Mouse (Mus musculus) ES-E14 (cell line): ENCODE data around the gene Myo5a. TPM values are rescaled to one million over a fixed set of nuclear protein-coding genes. Genes with fewer than 3 reads are reported as not detected.

Experiments used
- DNase-seq: peaks from one replicate; pipeline ENCODE4 v3.0.0-alpha.2; 2013; ENCODE audit warnings: low read depth, low spot score
- H3K27ac ChIP-seq: 2 replicates; pipeline ENCODE4 v1.5.1; 2012; ENCODE audit warnings: low read depth, mild to moderate bottlenecking, low read length, moderate library complexity, mixed read lengths; ENCODE audit not compliant: poor library complexity, insufficient read depth, severe bottlenecking
- H3K36me3 ChIP-seq: 2 replicates; pipeline ENCODE4 v1.6.1; 2012; ENCODE audit warnings: mild to moderate bottlenecking, low read length, moderate library complexity, mixed read lengths; ENCODE audit not compliant: control insufficient read depth, poor library complexity, insufficient read depth, severe bottlenecking
- H3K4me1 ChIP-seq, 2 experiments: fragments of 150-350 bp in 1 of 2; sonication (generic) in 1 of 2; 2 replicates each; pipeline ENCODE4 v1.6.1; 2012; ENCODE audit warnings: low read length in 2 of 2, mild to moderate bottlenecking in 1 of 2, mixed read lengths in 1 of 2; ENCODE audit not compliant: control insufficient read depth in 2 of 2, insufficient read depth in 2 of 2, poor library complexity in 1 of 2
- H3K4me3 ChIP-seq, 2 experiments: fragments of 150-350 bp in 1 of 2; sonication (generic) in 1 of 2; 2 replicates each; pipeline ENCODE4 v1.5.1; 2012; ENCODE audit warnings: low read length in 2 of 2, low read depth in 1 of 2, mild to moderate bottlenecking in 1 of 2, mixed read lengths in 1 of 2; ENCODE audit not compliant: insufficient read depth in 1 of 2, poor library complexity in 1 of 2, severe bottlenecking in 1 of 2
- H3K9ac ChIP-seq: 2 replicates; pipeline ENCODE4 v1.6.1; 2012; ENCODE audit warnings: low read depth, mild to moderate bottlenecking, low read length, mixed read lengths; ENCODE audit not compliant: poor library complexity, insufficient read depth, severe bottlenecking
- H3K9me3 ChIP-seq: fragments of 150-350 bp; sonication (generic); 2 replicates; pipeline ENCODE4 v1.6.1; 2012; ENCODE audit warnings: low read depth, mild to moderate bottlenecking, low read length; ENCODE audit not compliant: control insufficient read depth, insufficient read depth
- CHD2 ChIP-seq: IDR thresholded peaks from 2 replicates; pipeline ENCODE4 v1.6.1; 2014; ENCODE audit warnings: mild to moderate bottlenecking, low read depth, low read length, inconsistent platforms
- HCFC1 ChIP-seq: IDR thresholded peaks from 2 replicates; pipeline ENCODE4 v1.6.1; 2012; ENCODE audit warnings: low read length, inconsistent platforms, borderline replicate concordance; ENCODE audit not compliant: insufficient read depth
- MAFK ChIP-seq: IDR thresholded peaks from 2 replicates; pipeline ENCODE4 v1.6.1; 2014; ENCODE audit warnings: mild to moderate bottlenecking, low read depth, low read length, inconsistent platforms; ENCODE audit not compliant: insufficient read depth
- ZC3H11A ChIP-seq: IDR thresholded peaks from 2 replicates; pipeline ENCODE4 v1.6.1; 2012; ENCODE audit warnings: low read depth, mild to moderate bottlenecking, inconsistent platforms, low read length, borderline replicate concordance
- ZNF384 ChIP-seq: IDR thresholded peaks from 2 replicates; pipeline ENCODE4 v1.6.1; 2012; ENCODE audit warnings: low read depth, low read length, inconsistent platforms
- in situ Hi-C, 2 experiments: fragments of 600-800 bp; cut with MboI; formaldehyde crosslinking; loops; one replicate each; pipeline ENCODE4 v1.15.1; 2025; ENCODE audit warnings: low sequenced_read_pairs in 2 of 2, inconsistent platforms in 1 of 2; ENCODE audit not compliant: unreplicated experiment in 2 of 2
- total RNA-seq: library from RNA; depleted of rRNA; stranded (reverse); fragments of 300-350 nt; gene quantifications from 2 replicates; pipeline ENCODE4 v1.2.3, GENCODE M21; 2012; rRNA removed

Gene Myo5a
- total RNA-seq, 1 experiment = 60.2 TPM

DNA sequence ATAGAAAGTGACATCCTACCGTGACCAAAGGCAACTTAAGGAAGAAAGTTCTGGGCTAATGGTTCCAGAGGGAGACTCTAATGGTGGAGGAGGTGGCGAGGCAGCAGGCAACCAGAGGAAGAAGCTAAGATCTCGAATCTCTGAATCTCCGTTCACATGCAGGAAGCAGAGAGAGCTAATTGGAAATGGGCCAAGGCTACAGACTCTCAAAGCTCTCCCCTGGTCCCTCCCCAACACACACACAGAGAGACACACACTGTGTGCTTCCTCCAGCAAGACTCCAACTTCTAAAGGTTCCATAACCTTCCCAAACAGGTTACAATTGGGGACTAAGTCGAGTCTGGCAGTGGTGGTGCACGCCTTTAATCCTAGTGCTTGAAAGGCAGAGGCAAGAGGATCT lies 199.6 kb downstream of the Myo5a start:
- peaks cover 0 to 8% of the 10 kb centered on the region in 2 experiments; a peak in 1 of 4 replicates for H3K4me1 ChIP-seq
- H3K27ac ChIP-seq = no peak overlapping the region
- no peak overlapping the region for H3K9ac ChIP-seq
- TF ChIP-seq ZC3H11A = no peak
- TF ChIP-seq CHD2 = no peak
- no peak overlapping the region for H3K4me3 ChIP-seq
- in situ Hi-C loops = no loop called here
- no peak for DNase-seq
- no peaks in the 10 kb centered on the region for H3K36me3 ChIP-seq
- no peaks in the 10 kb centered on the region for H3K9me3 ChIP-seq

DNA sequence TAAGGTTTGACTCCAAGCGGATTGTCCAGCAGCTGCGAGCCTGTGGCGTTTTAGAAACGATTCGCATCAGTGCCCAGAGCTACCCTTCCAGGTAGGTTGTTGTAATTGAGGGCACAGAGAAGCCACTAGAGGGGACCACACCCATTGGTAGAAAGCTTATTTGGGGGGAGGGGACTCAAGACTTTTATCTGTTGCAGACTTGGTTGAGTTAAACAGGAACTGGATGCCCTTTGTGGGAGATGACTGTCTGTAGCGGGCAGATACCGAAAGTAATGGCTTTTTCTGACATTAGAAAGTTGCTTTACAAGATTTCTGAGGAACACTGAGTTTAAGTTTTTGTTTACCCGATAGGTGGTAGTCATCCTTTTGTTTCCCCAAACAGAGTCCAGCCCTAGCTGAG lies 200.7 kb downstream of the Myo5a start:
- in situ Hi-C loops = no loop called here
- H3K36me3 ChIP-seq = no peaks in the 10 kb centered on the region
- no peak overlapping the region for H3K9ac ChIP-seq
- H3K4me1 ChIP-seq = peaks cover 0 to 5% of the 10 kb centered on the region in 2 experiments; a peak in 1 of 4 replicates
- H3K9me3 ChIP-seq = no peaks in the 10 kb centered on the region
- no peak overlapping the region for H3K27ac ChIP-seq
- DNase-seq = no peak
- no peak overlapping the region for H3K4me3 ChIP-seq
- TF ChIP-seq HCFC1 (no peak), ZC3H11A (no peak), MAFK (no peak), CHD2 (no peak), ZNF384 (no peak)

Other genes with a start within 250 kb of the Myo5a start
- gene Onecut1, start 209.1 kb upstream of the Myo5a start, total RNA-seq = 0.13 and 0.74 TPM in 2 replicates
- 4.9 and 5.2 TPM in 2 replicates for gene Fam214a, start 118.1 kb upstream of the Myo5a start, total RNA-seq
- gene Arpp19, start 33.4 kb upstream of the Myo5a start, total RNA-seq = 116 and 192 TPM in 2 replicates
- gene Myo5c, start 161.0 kb downstream of the Myo5a start, total RNA-seq = 7.5 and 7.6 TPM in 2 replicates
- 5.7 and 6.7 TPM in 2 replicates for gene Gnb5, start 235.3 kb downstream of the Myo5a start, total RNA-seq